Mouse (Mus musculus) cerebellum, adult 2 months (tissue): ENCODE measurements around the gene Map3k6.

ENCODE experiments used
- CTCF ChIP-seq: fragments of 200-500 bp; IDR thresholded peaks from 2 replicates; pipeline ENCODE4 v1.5.1; 2011; ENCODE audit warnings: low read depth, mild to moderate bottlenecking, control low read depth, low read length, moderate library complexity, borderline replicate concordance; ENCODE audit not compliant: insufficient read depth
- POLR2A ChIP-seq: fragments of 200-500 bp; IDR thresholded peaks from 2 replicates; pipeline ENCODE4 v1.6.1; 2011; ENCODE audit warnings: low read length, control low read depth, borderline replicate concordance; ENCODE audit not compliant: insufficient read depth

DNA sequence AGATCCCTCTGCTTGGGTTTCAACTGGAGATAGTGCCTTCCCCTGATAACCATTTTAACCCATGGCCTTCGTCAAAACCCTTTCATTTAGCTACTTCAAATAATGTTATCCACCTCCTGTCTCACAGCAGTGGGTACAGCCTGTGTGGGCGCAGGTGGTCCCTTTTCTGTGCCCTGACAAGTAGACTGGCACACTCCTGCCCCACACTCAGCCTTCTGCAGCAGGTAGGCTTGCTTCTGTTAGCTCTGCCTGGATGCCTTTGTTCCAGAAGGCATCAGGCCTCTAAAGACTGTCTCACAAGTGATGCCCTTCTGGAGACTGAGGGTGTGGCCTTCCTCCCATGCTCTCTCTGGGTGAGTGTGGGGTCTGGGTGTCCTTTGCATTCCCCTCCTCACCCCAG is 44.5 kb upstream of the Map3k6 start:
- no peak for TF ChIP-seq CTCF
- no peak for TF ChIP-seq POLR2A
